Comparison of ENCODE assay signal across 12 mouse cellular contexts in the genomic region with DNA sequence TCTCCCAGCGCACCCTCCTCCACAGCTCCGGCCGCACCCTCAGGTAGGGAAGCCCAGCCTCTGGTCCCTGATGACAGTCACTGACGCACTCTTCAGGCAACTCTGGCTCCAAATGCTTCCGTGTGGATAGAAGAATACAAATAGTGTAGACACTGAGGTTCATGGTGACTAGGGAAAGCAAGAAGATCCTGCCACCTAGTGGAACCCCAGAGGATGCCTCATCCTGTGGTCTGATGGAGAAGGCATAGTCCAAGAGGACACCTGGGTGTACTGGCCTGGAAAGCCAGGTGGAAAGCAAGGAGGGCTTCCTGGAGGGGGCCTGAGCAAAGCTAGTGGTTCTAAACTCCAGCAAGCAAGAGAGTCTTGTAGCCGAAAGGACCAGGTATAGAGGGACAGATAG. TPM values are rescaled to one million over a fixed set of nuclear protein-coding genes. Genes with fewer than 3 reads are reported as not detected.
DNase-seq lines count a peak whose midpoint lies in the region; ATAC-seq and TF ChIP-seq lines count a peak whose summit lies in the region.
"Had no signal": no experiment of that assay in that cellular context is flagged by ENCODE, and none has a peak within 500 bp of the region (broad histone marks: within the 10 kb centered on the region; RNA-seq: fewer than 3 reads in every experiment).

No protein-coding gene starts in this region.

- TF ChIP-seq CTCF in forebrain, postnatal 0 days (IDR thresholded peaks at IDR 0.05; ENCODE audit: low read depth) = peak; percentile 48
- 0 out of 2 replicates have a peak, but pooled peaks have one; percentile 9 for TF ChIP-seq CTCF in liver, adult 2 months (IDR thresholded peaks at IDR 0.05; ENCODE audit: low read depth, low read length)

- no peak for TF ChIP-seq POLR2A in liver, adult 2 months (IDR thresholded peaks at IDR 0.05; ENCODE audit: extremely low read depth, insufficient read depth, low read length)

- DNase-seq in forebrain, postnatal 0 days = no peak
- DNase-seq in liver, adult 2 months (ENCODE audit: extremely low read depth, low read depth, low spot score) = peak; percentile 8
- no peak for DNase-seq in liver, embryonic 11.5 days (ENCODE audit: low spot score)
- DNase-seq in ES-CJ7 (ENCODE audit: low read depth, low spot score) = peak; percentile 43
- peak; percentile 22 for DNase-seq in embryo, embryonic 11 days
- no peak for DNase-seq in hindbrain, embryonic 10.5 days (ENCODE audit: low spot score)
- DNase-seq: lung, postnatal 4 days had no signal

- ATAC-seq in forebrain, postnatal 0 days = no peak
- no peak for ATAC-seq in forebrain, embryonic 12.5 days (ENCODE audit: low FRiP score)
- no peak for ATAC-seq in liver, embryonic 11.5 days (replicated peaks; ENCODE audit: low FRiP score)
- no peak for ATAC-seq in hindbrain, embryonic 16.5 days
- ATAC-seq: forebrain, embryonic 15.5 days had no signal

- H3K9ac ChIP-seq in forebrain, postnatal 0 days = no peak overlapping the region
- H3K9ac ChIP-seq in forebrain, embryonic 12.5 days = no peak overlapping the region
- H3K9ac ChIP-seq in liver, adult 2 months (ENCODE audit: low read depth, low read length) = no peak overlapping the region
- H3K9ac ChIP-seq in liver, embryonic 11.5 days (ENCODE audit: low read depth, low read length) = no peak overlapping the region
- H3K9ac ChIP-seq in hindbrain, embryonic 16.5 days (ENCODE audit: low read depth, low read length) = no peak overlapping the region
- H3K9ac ChIP-seq: forebrain, embryonic 15.5 days; hindbrain, embryonic 13.5 days; stomach, embryonic 15.5 days had no signal

- no peaks in the 10 kb centered on the region for H3K9me3 ChIP-seq in forebrain, postnatal 0 days (ENCODE audit: low read length)
- H3K9me3 ChIP-seq in forebrain, embryonic 12.5 days = no peaks in the 10 kb centered on the region
- H3K9me3 ChIP-seq in liver, embryonic 11.5 days (ENCODE audit: control insufficient read depth, low read length) = no peaks in the 10 kb centered on the region
- H3K9me3 ChIP-seq in hindbrain, embryonic 16.5 days (ENCODE audit: control insufficient read depth, low read length) = no peaks in the 10 kb centered on the region
- H3K9me3 ChIP-seq in hindbrain, embryonic 10.5 days = no peaks in the 10 kb centered on the region
- H3K9me3 ChIP-seq: forebrain, embryonic 15.5 days; hindbrain, embryonic 13.5 days; stomach, embryonic 15.5 days had no signal

- H3K27ac ChIP-seq in forebrain, postnatal 0 days (ENCODE audit: low read depth, low read length) = no peak overlapping the region
- no peak overlapping the region for H3K27ac ChIP-seq in forebrain, embryonic 12.5 days
- H3K27ac ChIP-seq in liver, adult 2 months (replicated peaks; ENCODE audit: insufficient read depth, low read depth, low read length) = no peak overlapping the region
- no peak overlapping the region for H3K27ac ChIP-seq in liver, embryonic 11.5 days (ENCODE audit: low read depth, low read length)
- no peak overlapping the region for H3K27ac ChIP-seq in hindbrain, embryonic 16.5 days (ENCODE audit: low read depth, low read length)
- no peak overlapping the region for H3K27ac ChIP-seq in hindbrain, embryonic 10.5 days
- H3K27ac ChIP-seq: forebrain, embryonic 15.5 days; hindbrain, embryonic 13.5 days; stomach, embryonic 15.5 days had no signal

- no peaks in the 10 kb centered on the region for H3K4me1 ChIP-seq in forebrain, postnatal 0 days (ENCODE audit: insufficient read depth)
- H3K4me1 ChIP-seq in forebrain, embryonic 12.5 days = peaks cover 5% of the 10 kb centered on the region; the same call in 1 of the 2 replicates
- H3K4me1 ChIP-seq in liver, adult 2 months (ENCODE audit: control insufficient read depth, insufficient read depth, low read length) = no peaks in the 10 kb centered on the region
- no peaks in the 10 kb centered on the region for H3K4me1 ChIP-seq in liver, embryonic 11.5 days (replicated peaks; ENCODE audit: control insufficient read depth, insufficient read depth, low read length)
- H3K4me1 ChIP-seq in hindbrain, embryonic 16.5 days (ENCODE audit: control insufficient read depth, insufficient read depth, low read depth, low read length) = no peaks in the 10 kb centered on the region; the same call in 1 of the 2 replicates
- H3K4me1 ChIP-seq in hindbrain, embryonic 10.5 days (replicated peaks) = peaks cover 31% of the 10 kb centered on the region
- H3K4me1 ChIP-seq: forebrain, embryonic 15.5 days; stomach, embryonic 15.5 days had no signal

- 78% methylated on average over 6 of the region's 6 CpGs for WGBS in forebrain, postnatal 0 days
- WGBS in forebrain, embryonic 12.5 days = 83% methylated on average over 6 of the region's 6 CpGs
- 82% methylated on average over 6 of the region's 6 CpGs for WGBS in liver, adult 2 months
- WGBS in liver, embryonic 11.5 days = 71% methylated on average over 6 of the region's 6 CpGs
- WGBS in hindbrain, embryonic 16.5 days = 89% methylated on average over 6 of the region's 6 CpGs
- WGBS in hindbrain, embryonic 10.5 days = 79% methylated on average over 6 of the region's 6 CpGs

- H3K27me3 ChIP-seq in forebrain, postnatal 0 days (ENCODE audit: insufficient read depth, low read length) = no peaks in the 10 kb centered on the region
- H3K27me3 ChIP-seq in forebrain, embryonic 12.5 days = peaks cover 5% of the 10 kb centered on the region
- H3K27me3 ChIP-seq in liver, adult 2 months (ENCODE audit: control insufficient read depth, insufficient read depth, low read length) = no peaks in the 10 kb centered on the region
- H3K27me3 ChIP-seq in liver, embryonic 11.5 days (replicated peaks; ENCODE audit: control insufficient read depth, insufficient read depth, low read length) = peaks cover under 1% of the 10 kb centered on the region
- no peaks in the 10 kb centered on the region; the same call in 1 of the 2 replicates for H3K27me3 ChIP-seq in hindbrain, embryonic 16.5 days (replicated peaks; ENCODE audit: control insufficient read depth, insufficient read depth, low read length)
- H3K27me3 ChIP-seq in hindbrain, embryonic 10.5 days (ENCODE audit: insufficient read depth, poor library complexity, severe bottlenecking) = peaks cover 16% of the 10 kb centered on the region; the same call in 1 of the 2 replicates
- H3K27me3 ChIP-seq: forebrain, embryonic 15.5 days; stomach, embryonic 15.5 days had no signal

- H3K79me2 ChIP-seq in liver, adult 2 months (ENCODE audit: control insufficient read depth, insufficient read depth, low read length) = no peaks in the 10 kb centered on the region

- no peaks in the 10 kb centered on the region for H3K36me3 ChIP-seq in forebrain, postnatal 0 days (ENCODE audit: insufficient read depth)
- H3K36me3 ChIP-seq in forebrain, embryonic 12.5 days (replicated peaks) = no peaks in the 10 kb centered on the region
- no peaks in the 10 kb centered on the region for H3K36me3 ChIP-seq in liver, adult 2 months (ENCODE audit: control insufficient read depth, insufficient read depth, low read length)
- H3K36me3 ChIP-seq in liver, embryonic 11.5 days (ENCODE audit: control insufficient read depth, insufficient read depth, low read length) = no peaks in the 10 kb centered on the region
- no peaks in the 10 kb centered on the region for H3K36me3 ChIP-seq in hindbrain, embryonic 16.5 days (ENCODE audit: control insufficient read depth, insufficient read depth, low read length)
- no peaks in the 10 kb centered on the region for H3K36me3 ChIP-seq in hindbrain, embryonic 10.5 days
- H3K36me3 ChIP-seq: forebrain, embryonic 15.5 days; hindbrain, embryonic 13.5 days; stomach, embryonic 15.5 days had no signal

- H3K4me2 ChIP-seq in forebrain, postnatal 0 days (ENCODE audit: low read depth) = no peak overlapping the region
- H3K4me2 ChIP-seq in forebrain, embryonic 12.5 days = no peak overlapping the region
- no peak overlapping the region for H3K4me2 ChIP-seq in liver, embryonic 11.5 days
- no peak overlapping the region for H3K4me2 ChIP-seq in hindbrain, embryonic 16.5 days (ENCODE audit: low read length)
- H3K4me2 ChIP-seq: forebrain, embryonic 15.5 days; hindbrain, embryonic 13.5 days; stomach, embryonic 15.5 days had no signal

- H3K4me3 ChIP-seq in forebrain, postnatal 0 days (ENCODE audit: low read depth, low read length) = no peak overlapping the region
- no peak overlapping the region for H3K4me3 ChIP-seq in forebrain, embryonic 12.5 days (replicated peaks)
- H3K4me3 ChIP-seq in liver, adult 2 months (ENCODE audit: insufficient read depth, low read depth, low read length) = no peak overlapping the region
- H3K4me3 ChIP-seq in liver, embryonic 11.5 days (ENCODE audit: low read depth, low read length) = no peak overlapping the region
- no peak overlapping the region for H3K4me3 ChIP-seq in hindbrain, embryonic 16.5 days (ENCODE audit: low read length)
- no peak overlapping the region for H3K4me3 ChIP-seq in hindbrain, embryonic 10.5 days
- H3K4me3 ChIP-seq: forebrain, embryonic 15.5 days; hindbrain, embryonic 13.5 days; stomach, embryonic 15.5 days had no signal

RNA-seq across cellular contexts. Expression of gene Ass1, which starts 49.1 kb away (rescaled TPM):
- 16.2 and 18.0 TPM in 2 replicates for total RNA-seq in forebrain, postnatal 0 days (2014; rRNA removed)
- polyA plus RNA-seq in forebrain, postnatal 0 days (2015; fragmentation: Nextera tagmentation; extraction: Ambion mirVana) = 11.8 and 17.9 TPM in 2 replicates
- polyA plus RNA-seq in forebrain, embryonic 12.5 days (2016; fragmentation: Nextera tagmentation; extraction: Ambion mirVana) = 4.0 and 4.9 TPM in 2 replicates
- 3,064 and 4,344 TPM in 2 replicates for total RNA-seq in liver, adult 2 months (2014; rRNA removed)
- 3,470 and 3,993 TPM in 2 replicates for polyA plus RNA-seq in liver, adult 2 months (2012; rRNA removed)
- polyA plus RNA-seq in liver, embryonic 11.5 days (2014; fragmentation: Nextera tagmentation; extraction: Ambion mirVana) = 65.1 and 72.4 TPM in 2 replicates
- polyA plus RNA-seq in hindbrain, embryonic 16.5 days (2015; fragmentation: Nextera tagmentation; extraction: Ambion mirVana) = 13.0 and 16.1 TPM in 2 replicates
- polyA plus RNA-seq in hindbrain, embryonic 10.5 days (2016; fragmentation: Nextera tagmentation; extraction: Ambion mirVana) = 11.8 and 15.0 TPM in 2 replicates

Comparison
In these comparisons a context has a peak if more than half of its experiments do, and no peak if none do; other contexts are left out.
1. DNase-seq: peak in liver, adult 2 months (single experiment), ES-CJ7 (single experiment) and embryo, embryonic 11 days (single experiment); none in forebrain, postnatal 0 days (single experiment), liver, embryonic 11.5 days (single experiment) and hindbrain, embryonic 10.5 days (single experiment).
2. RNA of gene Ass1, which starts 49.1 kb away (polyA plus RNA-seq): 3,470 to 3,993 TPM in liver, adult 2 months; 65.1 to 72.4 TPM in liver, embryonic 11.5 days, 11.8 to 17.9 TPM in forebrain, postnatal 0 days, 13.0 to 16.1 TPM in hindbrain, embryonic 16.5 days, 11.8 to 15.0 TPM in hindbrain, embryonic 10.5 days and 4.0 to 4.9 TPM in forebrain, embryonic 12.5 days; every median in the first group is over 10 times any median in the second.